Mouse (Mus musculus) CH12.LX (cell line): ENCODE measurements around the gene Nol10.

ENCODE experiments used
- CHD1 ChIP-seq: IDR thresholded peaks from 2 replicates; pipeline ENCODE4 v1.6.1; 2012; ENCODE audit warnings: low read depth, low read length, improper control_type of control experiment, inconsistent platforms
- CHD2 ChIP-seq: IDR thresholded peaks from 2 replicates; pipeline ENCODE4 v1.6.1; 2011; ENCODE audit warnings: low read length, improper control_type of control experiment
- CTCF ChIP-seq, 2 experiments: IDR thresholded peaks in 1 of 2; conservative IDR thresholded peaks in 1 of 2; 2 replicates each; pipeline ENCODE4 v1.5.1; 2011 to 2012; ENCODE audit warnings: low read depth in 2 of 2, low read length in 2 of 2, improper control_type of control experiment in 1 of 2, inconsistent platforms in 1 of 2, mild to moderate bottlenecking in 1 of 2, moderate library complexity in 1 of 2
- EP300 ChIP-seq: IDR thresholded peaks from 2 replicates; pipeline ENCODE4 v1.6.1; 2011; ENCODE audit warnings: low read length, improper control_type of control experiment
- HCFC1 ChIP-seq: IDR thresholded peaks from 2 replicates; pipeline ENCODE4 v1.6.1; 2012; ENCODE audit warnings: low read depth, mild to moderate bottlenecking, inconsistent platforms, low read length, improper control_type of control experiment
- MAX ChIP-seq: IDR thresholded peaks from 2 replicates; pipeline ENCODE4 v1.6.1; 2011; ENCODE audit warnings: low read length, improper control_type of control experiment
- MXI1 ChIP-seq: IDR thresholded peaks from 2 replicates; pipeline ENCODE4 v1.6.1; 2011; ENCODE audit warnings: mild to moderate bottlenecking, low read depth, low read length, improper control_type of control experiment
- NELFE ChIP-seq: IDR thresholded peaks from 2 replicates; pipeline ENCODE4 v1.6.1; 2011; ENCODE audit warnings: low read depth, low read length, improper control_type of control experiment
- POLR2A ChIP-seq: IDR thresholded peaks from 2 replicates; pipeline ENCODE4 v1.6.1; 2011; ENCODE audit warnings: low read depth, mild to moderate bottlenecking, improper control_type of control experiment, low read length
- TCF12 ChIP-seq: IDR thresholded peaks from 2 replicates; pipeline ENCODE4 v1.6.1; 2014; ENCODE audit warnings: low read depth, mild to moderate bottlenecking, inconsistent platforms, low read length, improper control_type of control experiment
- ZC3H11A ChIP-seq: IDR thresholded peaks from 2 replicates; pipeline ENCODE4 v1.6.1; 2012; ENCODE audit warnings: low read depth, mild to moderate bottlenecking, inconsistent platforms, low read length, improper control_type of control experiment
- ZKSCAN1 ChIP-seq: IDR thresholded peaks from 2 replicates; pipeline ENCODE4 v1.6.1; 2012; ENCODE audit warnings: low read depth, inconsistent platforms, low read length, improper control_type of control experiment, borderline replicate concordance

- TF ChIP-seq EP300 (no peak), MAX (no peak), POLR2A (no peak), CHD2 (no peak), CHD1 (no peak), MXI1 (no peak), ZKSCAN1 (no peak), CTCF (conservative IDR thresholded peaks at IDR 0.05 in 1 of 2, IDR thresholded peaks at IDR 0.05 in 1 of 2; ENCODE audit: low read depth in 2 of 2, low read length in 2 of 2) (no peak), TCF12 (no peak), HCFC1 (no peak), ZC3H11A (no peak), NELFE (no peak)
Observed at GRCm38 (mm10) chr12:17305445-17305844, 42.8 kb upstream of the Nol10 start.
